Mouse (Mus musculus) forebrain, embryonic 10.5 days (tissue): ENCODE data around the gene Cebpa. TPM values are rescaled to one million over a fixed set of nuclear protein-coding genes. Genes with fewer than 3 reads are reported as not detected.

Experiments used
- DNase-seq: peaks from one replicate; pipeline ENCODE4 v3.0.0-alpha.2; 2017; ENCODE audit warnings: low spot score; ENCODE audit errors: extremely low spot score
- H3K27ac ChIP-seq: fragments of 300-500 bp; sonication (generic); 2 replicates; pipeline ENCODE4 v1.5.1; 2016; ENCODE audit warnings: mild to moderate bottlenecking
- H3K27me3 ChIP-seq: fragments of 300-500 bp; sonication (generic); 2 replicates; pipeline ENCODE4 v1.6.1; 2016; ENCODE audit warnings: mild to moderate bottlenecking; ENCODE audit not compliant: poor library complexity, severe bottlenecking
- H3K36me3 ChIP-seq: fragments of 300-500 bp; sonication (generic); replicated peaks from 2 replicates; pipeline ENCODE4 v1.6.1; 2016; ENCODE audit warnings: mild to moderate bottlenecking, moderate library complexity
- H3K4me1 ChIP-seq: fragments of 300-500 bp; sonication (generic); 2 replicates; pipeline ENCODE4 v1.6.1; 2016
- H3K4me3 ChIP-seq: fragments of 300-500 bp; sonication (generic); 2 replicates; pipeline ENCODE4 v1.5.1; 2016; ENCODE audit warnings: mild to moderate bottlenecking, moderate library complexity
- H3K9me3 ChIP-seq: fragments of 300-500 bp; sonication (generic); 2 replicates; pipeline ENCODE4 v1.6.1; 2016; ENCODE audit warnings: mild to moderate bottlenecking, moderate library complexity
- WGBS: fragments of 180-500 bp; shearing (Covaris S2); methylation state at CpG from one replicate; pipeline ENCODE4 v1.1.7; 2016; 5-methylcytosine and 5-hydroxymethylcytosine counted together
- polyA plus RNA-seq: library from polyadenylated mRNA; unstranded; fragments of >200 nt; fragmentation: Nextera tagmentation; extraction: Ambion mirVana; gene quantifications from 2 replicates; pipeline ENCODE4 v1.2.1, GENCODE M21; 2016

Gene Cebpa
- 0.23 and 0.40 TPM in 2 replicates for polyA plus RNA-seq

GRCm38 (mm10) chr7:35118841-35119413, at the start of gene Cebpa:
Gene Cebpa (plus strand): TSS chr7:35119293.
- H3K9me3 ChIP-seq: no peaks in the 10 kb centered on the region
- H3K27me3 ChIP-seq: peaks cover 94% of the 10 kb centered on the region
- H3K4me3 ChIP-seq: peak within 1 kb of the TSS; percentile 68
- peak; percentile 92 for DNase-seq
- H3K36me3 ChIP-seq: no peaks in the 10 kb centered on the region
- peaks cover 40% of the 10 kb centered on the region for H3K4me1 ChIP-seq
- WGBS: under 1% methylated on average over 50 of the region's 50 CpGs
- H3K27ac ChIP-seq: peak within 1 kb of the TSS; percentile 83

GRCm38 (mm10) chr7:35076645-35077044, 42.4 kb upstream of the Cebpa start:
- Histone ChIP-seq H3K36me3 (no peaks in the 10 kb centered on the region), H3K4me1 (peaks cover 12% of the 10 kb centered on the region), H3K27me3 (no peaks in the 10 kb centered on the region), H3K9me3 (no peaks in the 10 kb centered on the region), H3K27ac (peak overlapping the region; percentile 26; the same call in 1 of the 2 replicates), H3K4me3 (no peak overlapping the region)
- no peak for DNase-seq
- 58% methylated on average over 5 of the region's 5 CpGs for WGBS

- H3K36me3 ChIP-seq: no peaks in the 10 kb centered on the region
- WGBS: 52% methylated on average over 10 of the region's 10 CpGs
- no peaks in the 10 kb centered on the region for H3K9me3 ChIP-seq
- no peak for DNase-seq
- H3K27me3 ChIP-seq: peaks cover 14% of the 10 kb centered on the region
- H3K27ac ChIP-seq: 0 out of 2 replicates have a peak overlapping the region, but pooled peaks have one; percentile 35
- peaks cover 21% of the 10 kb centered on the region for H3K4me1 ChIP-seq
- no peak overlapping the region for H3K4me3 ChIP-seq
Observed at GRCm38 (mm10) chr7:35080843-35081338, 38.2 kb upstream of the Cebpa start.

- H3K27me3 ChIP-seq: peaks cover 20% of the 10 kb centered on the region
- H3K27ac ChIP-seq: no peak overlapping the region
- H3K4me1 ChIP-seq: peaks cover 27% of the 10 kb centered on the region
- no peak for DNase-seq
- no peaks in the 10 kb centered on the region for H3K36me3 ChIP-seq
- H3K9me3 ChIP-seq: no peaks in the 10 kb centered on the region
- H3K4me3 ChIP-seq: no peak overlapping the region
- 81% methylated on average over 9 of the region's 9 CpGs for WGBS
Observed at GRCm38 (mm10) chr7:35081406-35082104, 37.5 kb upstream of the Cebpa start.

- WGBS: 83% methylated on average over 12 of the region's 12 CpGs
- DNase-seq: no peak
- Histone ChIP-seq H3K4me1 (peaks cover 37% of the 10 kb centered on the region), H3K4me3 (no peak overlapping the region), H3K36me3 (no peaks in the 10 kb centered on the region), H3K27me3 (peaks cover 26% of the 10 kb centered on the region), H3K27ac (no peak overlapping the region), H3K9me3 (no peaks in the 10 kb centered on the region)
Observed at GRCm38 (mm10) chr7:35084565-35085360, 34.3 kb upstream of the Cebpa start.

- peaks cover 28% of the 10 kb centered on the region for H3K4me1 ChIP-seq
- H3K4me3 ChIP-seq: peak overlapping the region; percentile 43
- H3K27ac ChIP-seq: no peak overlapping the region
- DNase-seq: peak; percentile 60
- H3K36me3 ChIP-seq: no peaks in the 10 kb centered on the region
- WGBS: 3% methylated on average over 21 of the region's 21 CpGs
- H3K27me3 ChIP-seq: peaks cover 26% of the 10 kb centered on the region
- H3K9me3 ChIP-seq: no peaks in the 10 kb centered on the region
Observed at GRCm38 (mm10) chr7:35086271-35086861, 32.7 kb upstream of the Cebpa start.

- Histone ChIP-seq H3K36me3 (no peaks in the 10 kb centered on the region), H3K9me3 (no peaks in the 10 kb centered on the region), H3K4me3 (no peak overlapping the region), H3K4me1 (peaks cover 18% of the 10 kb centered on the region), H3K27me3 (peaks cover 15% of the 10 kb centered on the region), H3K27ac (no peak overlapping the region)
- no peak for DNase-seq
- 81% methylated on average over 5 of the region's 5 CpGs for WGBS
Observed at GRCm38 (mm10) chr7:35090550-35090949, 28.5 kb upstream of the Cebpa start.

- no peaks in the 10 kb centered on the region for H3K36me3 ChIP-seq
- no peaks in the 10 kb centered on the region for H3K9me3 ChIP-seq
- DNase-seq: no peak
- 83% methylated on average over 9 of the region's 9 CpGs for WGBS
- no peaks in the 10 kb centered on the region for H3K4me1 ChIP-seq
- no peak overlapping the region for H3K4me3 ChIP-seq
- no peak overlapping the region for H3K27ac ChIP-seq
- H3K27me3 ChIP-seq: no peaks in the 10 kb centered on the region
Observed at GRCm38 (mm10) chr7:35094975-35095678, 24.0 kb upstream of the Cebpa start.

- no peaks in the 10 kb centered on the region for H3K36me3 ChIP-seq
- H3K27ac ChIP-seq: no peak overlapping the region
- no peak for DNase-seq
- no peaks in the 10 kb centered on the region for H3K4me1 ChIP-seq
- H3K9me3 ChIP-seq: 0 out of 2 replicates have a peak, but pooled peaks cover 4% of the 10 kb centered on the region
- H3K27me3 ChIP-seq: no peaks in the 10 kb centered on the region
- WGBS: 83% methylated on average over 4 of the region's 4 CpGs
- H3K4me3 ChIP-seq: no peak overlapping the region
Observed at GRCm38 (mm10) chr7:35098777-35099176, 20.3 kb upstream of the Cebpa start.

GRCm38 (mm10) chr7:35099528-35099927, 19.6 kb upstream of the Cebpa start:
- WGBS: 91% methylated on average over 4 of the region's 4 CpGs
- no peaks in the 10 kb centered on the region for H3K36me3 ChIP-seq

GRCm38 (mm10) chr7:35106614-35107013, 12.5 kb upstream of the Cebpa start:
- no peak for DNase-seq
- Histone ChIP-seq H3K36me3 (no peaks in the 10 kb centered on the region), H3K4me1 (peaks cover 11% of the 10 kb centered on the region), H3K27me3 (no peaks in the 10 kb centered on the region), H3K4me3 (no peak overlapping the region), H3K27ac (no peak overlapping the region), H3K9me3 (peaks cover 3% of the 10 kb centered on the region; the same call in 1 of the 2 replicates)
- WGBS: 83% methylated on average over 7 of the region's 7 CpGs

More at GRCm38 (mm10) chr7:35099528-35099927, 19.6 kb upstream of the Cebpa start:
- H3K27me3 ChIP-seq: no peaks in the 10 kb centered on the region
- H3K4me3 ChIP-seq: no peak overlapping the region
- no peaks in the 10 kb centered on the region for H3K4me1 ChIP-seq
- H3K27ac ChIP-seq: no peak overlapping the region
- DNase-seq: no peak
- 0 out of 2 replicates have a peak, but pooled peaks cover 4% of the 10 kb centered on the region for H3K9me3 ChIP-seq

GRCm38 (mm10) chr7:35107630-35108029, 11.5 kb upstream of the Cebpa start:
- DNase-seq: no peak
- Histone ChIP-seq H3K4me3 (no peak overlapping the region), H3K9me3 (peaks cover 3% of the 10 kb centered on the region; the same call in 1 of the 2 replicates), H3K27me3 (0 out of 2 replicates have a peak, but pooled peaks cover under 1% of the 10 kb centered on the region), H3K27ac (peak overlapping the region; percentile 8; the same call in 1 of the 2 replicates), H3K36me3 (no peaks in the 10 kb centered on the region), H3K4me1 (peaks cover 11% of the 10 kb centered on the region)
- 45% methylated on average over 3 of the region's 3 CpGs for WGBS
